Mouse (Mus musculus) embryonic fibroblast, embryonic 13.5 days (primary cell): ENCODE results near the gene Olfr697.

Experiments used
- CTCF ChIP-seq: IDR thresholded peaks from 2 replicates; pipeline ENCODE4 v1.5.1; 2011; ENCODE audit warnings: mild to moderate bottlenecking, control low read depth, low read length, moderate library complexity, borderline replicate concordance; ENCODE audit not compliant: insufficient read depth
- POLR2A ChIP-seq: IDR thresholded peaks from 2 replicates; pipeline ENCODE4 v1.6.1; 2011; ENCODE audit warnings: low read depth, mild to moderate bottlenecking, control low read depth, low read length, moderate library complexity

DNA sequence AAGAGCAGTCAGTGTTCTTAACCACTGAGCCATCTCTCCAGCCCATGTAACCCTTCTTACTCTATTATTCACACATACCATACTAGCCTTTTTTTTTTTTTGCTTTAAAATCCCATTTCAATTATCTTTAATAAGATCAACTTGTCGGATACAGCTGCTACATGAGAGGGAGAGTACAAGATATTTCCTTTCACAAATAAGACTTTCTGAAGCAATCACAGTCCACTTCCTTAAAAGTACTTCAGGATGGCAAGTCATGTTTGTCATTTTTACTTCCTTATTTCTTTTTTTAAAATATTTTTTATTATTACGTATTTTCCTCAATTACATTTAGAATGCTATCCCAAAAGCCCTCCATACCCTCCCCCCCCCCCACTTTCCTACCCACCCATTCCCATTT is 16.6 kb upstream of the Olfr697 start:
- TF ChIP-seq CTCF: no peak
- no peak for TF ChIP-seq POLR2A
